Mouse (Mus musculus): ENCODE data around the gene Midn. TPM values are rescaled to one million over a fixed set of nuclear protein-coding genes. Genes with fewer than 3 reads are reported as not detected.

Midn gene
- polyA plus RNA-seq, 1 experiment: 254 TPM

DNA sequence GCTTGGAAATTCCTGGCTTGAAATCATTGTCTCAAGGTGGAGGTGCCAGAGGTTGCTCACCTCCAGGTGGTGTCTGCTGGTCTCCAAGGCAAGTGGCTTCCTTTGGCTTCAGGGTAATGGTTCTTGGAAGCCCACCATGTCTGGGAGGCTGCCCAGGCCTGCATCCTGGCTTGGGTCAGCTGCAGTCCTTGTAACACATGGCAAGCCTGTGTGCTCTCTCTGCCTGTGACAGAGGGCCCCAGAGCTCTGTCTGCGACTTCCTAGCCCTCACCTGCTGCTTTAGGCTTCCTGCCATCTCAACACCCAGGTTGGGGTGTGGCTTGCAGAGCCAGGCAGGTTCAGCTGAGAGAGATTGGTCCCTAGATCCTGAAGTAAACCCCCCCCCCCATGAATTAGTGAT is 30.3 kb upstream of the Midn start:
- no peak for TF ChIP-seq GATA1 (IDR thresholded peaks at IDR 0.05; ENCODE audit: low read length)

DNA sequence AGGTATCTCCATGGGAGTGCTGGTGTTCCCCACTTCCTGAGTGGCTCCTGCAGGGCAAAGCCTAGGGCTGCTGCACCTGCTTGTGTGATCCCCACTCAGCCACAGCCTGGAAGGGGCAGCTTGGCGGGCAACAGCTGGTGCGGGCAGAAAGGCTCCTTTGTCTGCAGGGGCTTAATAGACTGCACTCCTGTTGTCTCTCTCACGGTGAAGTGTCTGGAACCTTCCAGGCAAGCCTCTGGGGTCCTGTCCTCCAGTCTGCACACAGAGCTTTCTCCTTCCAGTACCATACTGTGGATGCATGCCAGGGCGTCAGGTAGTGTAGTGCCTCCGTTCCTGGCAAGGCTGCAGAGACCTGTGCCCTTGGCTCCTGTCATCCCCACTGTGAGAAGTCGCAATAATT is 29.5 kb upstream of the Midn start:
- TF ChIP-seq GATA1 (IDR thresholded peaks at IDR 0.05; ENCODE audit: low read length): no peak

DNA sequence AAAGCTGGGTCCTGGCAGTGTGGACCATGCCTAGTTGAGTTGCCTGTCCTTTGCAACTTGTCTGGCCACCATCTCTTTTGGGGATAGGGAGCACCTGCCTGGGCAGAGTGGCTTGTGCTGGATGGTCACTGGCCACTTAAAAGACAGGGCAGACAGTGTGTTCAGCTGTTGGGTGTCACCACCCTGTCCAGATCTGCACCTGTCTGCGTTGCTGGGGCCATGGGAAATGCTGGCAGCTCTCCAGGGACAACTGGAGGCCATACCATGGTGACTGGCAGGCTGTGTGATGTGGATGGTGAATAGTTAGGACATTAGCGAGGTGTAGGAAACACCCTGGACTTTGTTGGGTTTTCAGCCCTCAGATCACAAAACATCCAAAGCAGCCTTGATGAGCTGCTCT is 27.9 kb upstream of the Midn start:
- TF ChIP-seq GATA1 (IDR thresholded peaks at IDR 0.05; ENCODE audit: low read length): no peak

DNA sequence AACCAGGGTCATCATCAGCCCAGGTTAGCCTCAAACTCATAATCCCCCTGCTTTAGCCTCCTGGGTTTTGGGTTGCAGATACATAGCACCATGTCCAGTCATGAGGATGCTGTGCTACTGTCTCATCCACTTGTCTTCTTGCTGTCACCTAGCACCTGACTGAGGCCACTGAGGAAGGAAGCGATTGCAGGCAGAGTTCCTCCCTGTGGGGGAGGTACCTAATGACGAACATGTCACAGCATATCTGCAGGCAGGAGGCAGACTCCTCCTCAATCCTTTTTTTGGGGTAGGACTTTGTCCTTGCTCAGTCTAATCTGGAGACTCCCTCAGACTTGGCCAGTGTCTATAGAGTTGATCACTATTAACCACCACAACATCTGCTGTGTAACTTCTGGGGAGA is 26.4 kb upstream of the Midn start:
- TF ChIP-seq GATA1 (IDR thresholded peaks at IDR 0.05; ENCODE audit: low read length): no peak

DNA sequence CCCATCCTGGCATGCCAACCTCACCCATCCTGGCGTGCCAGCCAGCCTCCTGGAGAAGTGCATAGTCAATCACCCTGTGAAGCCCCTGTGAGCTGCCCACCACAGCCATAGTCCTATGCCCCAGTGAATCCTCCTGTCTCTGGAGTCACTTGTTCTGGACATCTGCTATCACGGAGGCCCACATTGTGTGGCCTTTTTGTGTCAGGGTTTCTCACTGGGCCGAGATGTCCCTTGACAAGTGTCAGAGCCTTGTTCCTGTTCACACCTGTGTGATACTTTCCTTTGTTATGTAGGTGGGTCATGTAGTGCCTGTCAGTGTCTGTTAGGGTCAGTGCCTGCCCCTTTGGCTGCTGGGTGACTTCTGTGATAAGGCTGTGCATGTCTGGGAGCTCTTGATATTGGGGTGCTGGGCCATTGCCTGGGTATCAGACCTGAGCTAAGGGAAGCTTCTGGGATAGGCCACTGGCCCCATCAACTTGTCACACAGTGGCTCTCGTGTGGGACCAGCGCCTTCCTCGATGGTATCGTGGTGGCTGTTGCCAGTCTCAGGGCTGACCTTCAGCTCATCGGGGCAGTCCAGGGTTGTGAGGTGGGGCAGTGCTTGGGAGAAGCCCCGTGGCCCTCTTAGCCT is 24.0 kb upstream of the Midn start:
- TF ChIP-seq GATA1 (IDR thresholded peaks at IDR 0.05; ENCODE audit: low read length): no peak

DNA sequence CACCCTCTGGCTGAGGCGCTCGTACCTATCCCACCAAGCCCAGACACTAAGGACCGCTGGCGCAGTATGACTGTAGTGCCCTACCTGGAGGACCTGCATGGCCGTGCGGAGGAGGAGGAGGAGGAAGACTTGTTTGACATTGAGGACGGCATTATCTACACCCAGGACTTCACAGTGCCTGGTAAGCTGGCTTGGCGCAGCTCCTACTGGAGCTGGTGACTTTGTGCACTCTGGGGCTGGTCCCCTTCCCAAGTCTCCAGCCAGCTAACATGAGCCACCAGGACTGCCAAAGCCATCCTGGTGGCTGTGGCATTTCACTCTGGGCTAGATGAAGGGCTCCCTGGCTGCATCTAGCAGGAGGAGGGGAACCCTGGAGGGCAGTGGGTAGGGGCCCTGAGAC is 20.2 kb upstream of the Midn start:
- no peak for TF ChIP-seq GATA1 (IDR thresholded peaks at IDR 0.05; ENCODE audit: low read length)

DNA sequence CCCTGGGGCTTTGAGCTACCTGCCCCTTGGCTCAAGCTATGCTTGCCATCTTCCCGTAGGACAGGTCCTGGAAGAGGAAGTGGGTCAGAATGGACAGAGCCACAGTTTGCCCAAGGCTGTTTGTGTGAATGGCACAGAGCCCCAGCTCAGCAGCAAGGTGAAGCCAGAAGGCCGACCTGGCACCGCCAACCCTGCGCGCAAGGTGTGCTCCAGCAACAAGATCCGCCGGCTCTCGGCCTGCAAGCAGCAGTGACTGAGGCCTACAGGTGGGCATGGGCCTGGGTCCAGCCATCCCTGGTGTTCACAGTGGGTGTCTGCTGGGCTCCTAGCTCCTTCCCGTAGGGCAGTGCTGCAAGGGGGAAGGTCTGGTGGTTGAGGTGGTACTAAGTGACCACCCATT is 18.2 kb upstream of the Midn start:
- TF ChIP-seq GATA1 (IDR thresholded peaks at IDR 0.05; ENCODE audit: low read length): no peak

DNA sequence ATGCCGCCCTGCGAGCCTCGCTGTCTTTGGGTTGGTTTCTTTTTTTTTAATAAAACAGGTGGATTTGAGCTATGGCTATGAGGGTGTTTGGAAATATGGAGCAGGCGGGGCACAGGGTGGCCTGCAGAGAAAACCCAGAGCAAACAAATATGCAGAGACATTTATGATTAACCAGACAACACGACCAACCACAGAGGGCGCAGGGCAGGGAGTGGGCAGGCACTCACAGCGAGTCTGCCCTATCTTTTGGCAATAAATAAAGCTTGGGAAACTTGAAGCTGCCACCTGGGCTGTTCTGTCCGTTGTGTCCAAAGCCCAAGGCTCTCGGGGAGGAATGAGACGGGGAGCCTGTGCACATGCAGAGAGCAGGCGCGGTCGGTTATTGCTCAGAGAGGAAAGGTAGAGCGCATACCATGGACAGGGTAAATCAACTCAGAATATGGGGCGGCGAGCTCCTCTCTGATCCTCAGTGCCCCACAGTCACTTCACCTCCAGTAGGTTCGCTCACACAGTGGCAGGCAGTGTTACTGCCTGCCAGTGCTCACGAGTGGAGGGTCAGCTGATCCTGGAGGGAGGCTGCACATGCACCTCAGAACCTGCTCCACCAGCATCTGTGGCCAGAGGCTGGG is 17.6 kb upstream of the Midn start:
- no peak for TF ChIP-seq GATA1 (IDR thresholded peaks at IDR 0.05; ENCODE audit: low read length)

DNA sequence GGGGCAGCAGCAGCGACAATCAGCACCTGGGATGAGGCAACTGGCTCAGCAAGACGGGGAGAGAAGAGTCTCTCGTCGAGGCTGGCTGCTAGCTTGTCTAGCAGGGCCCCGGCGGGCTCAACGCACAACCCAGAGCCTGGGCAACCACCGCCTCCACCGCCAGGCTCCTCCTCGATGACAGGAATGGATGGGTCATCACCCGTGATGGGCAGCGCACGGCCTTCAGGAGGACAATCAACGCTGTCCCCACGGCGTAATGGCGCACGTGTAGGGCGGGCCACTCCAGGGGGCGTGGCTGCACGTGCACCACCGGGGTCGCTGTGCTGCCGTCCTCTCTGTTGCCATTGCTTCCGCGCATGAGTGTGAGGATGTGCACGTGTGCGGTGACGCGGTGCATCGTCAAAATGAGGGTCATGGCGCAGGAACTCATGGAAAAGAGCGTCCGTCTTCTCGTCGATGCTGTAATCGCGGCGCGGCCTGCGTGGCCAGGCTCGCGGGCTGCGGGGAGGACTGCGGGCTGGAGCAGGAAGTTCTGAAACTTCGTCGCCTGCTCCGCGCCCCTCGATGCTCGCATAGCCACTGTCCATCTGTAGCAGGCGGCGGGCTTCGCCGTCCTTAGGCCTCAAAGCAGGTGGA is 16.6 kb upstream of the Midn start:
- TF ChIP-seq GATA1 (IDR thresholded peaks at IDR 0.05; ENCODE audit: low read length): no peak

DNA sequence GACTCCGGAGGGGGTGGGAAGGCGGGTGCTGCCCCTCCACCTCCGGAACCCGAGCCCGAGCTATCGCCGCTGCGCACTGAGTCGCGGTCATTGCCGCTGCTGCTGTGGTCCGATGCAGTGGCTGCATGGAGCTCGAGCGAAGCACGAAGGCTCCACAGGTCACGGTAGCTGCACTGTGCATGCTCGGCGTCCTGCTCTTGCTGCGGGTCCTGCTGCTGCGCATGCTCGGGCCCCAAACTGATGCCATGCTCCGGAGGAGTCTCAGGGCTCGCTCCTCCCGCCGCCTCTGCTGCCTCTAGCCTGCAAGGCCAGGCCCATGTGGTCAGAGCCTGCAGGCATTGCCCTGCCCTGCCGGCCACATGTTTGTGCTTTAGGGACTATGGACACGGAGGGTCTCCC is 16.1 kb upstream of the Midn start:
- no peak for TF ChIP-seq GATA1 (IDR thresholded peaks at IDR 0.05; ENCODE audit: low read length)

DNA sequence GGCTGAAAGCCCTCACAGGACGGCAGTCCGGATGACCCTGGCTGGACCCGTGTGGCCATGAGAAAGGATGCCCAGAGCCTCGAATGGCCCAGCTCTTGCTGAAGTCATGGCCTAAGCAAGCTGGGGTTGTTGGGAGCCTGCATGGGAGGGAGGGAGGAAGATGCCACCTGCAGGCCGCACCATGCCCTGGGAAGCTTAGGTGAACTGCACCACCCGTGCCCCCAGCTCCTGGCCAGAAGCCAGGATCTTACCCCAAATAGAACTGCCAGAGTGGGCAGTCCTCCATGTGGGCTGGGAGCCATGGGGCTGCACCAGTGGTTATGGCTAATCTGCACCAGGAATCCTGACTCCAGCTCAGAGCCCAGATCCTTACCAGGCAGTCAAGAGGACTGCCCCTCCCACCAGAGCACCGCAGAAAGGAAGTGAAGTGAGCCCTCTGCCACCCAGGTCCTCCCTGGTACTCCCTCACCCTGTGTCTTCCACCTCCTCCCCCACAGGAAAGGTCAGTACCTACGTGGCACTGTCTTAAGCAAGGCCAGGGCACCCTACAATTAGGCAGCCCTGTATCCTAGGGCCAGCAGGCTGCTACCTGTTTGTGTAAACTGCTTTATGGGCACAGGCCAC is 14.7 kb upstream of the Midn start:
- TF ChIP-seq GATA1 (IDR thresholded peaks at IDR 0.05; ENCODE audit: low read length): no peak

DNA sequence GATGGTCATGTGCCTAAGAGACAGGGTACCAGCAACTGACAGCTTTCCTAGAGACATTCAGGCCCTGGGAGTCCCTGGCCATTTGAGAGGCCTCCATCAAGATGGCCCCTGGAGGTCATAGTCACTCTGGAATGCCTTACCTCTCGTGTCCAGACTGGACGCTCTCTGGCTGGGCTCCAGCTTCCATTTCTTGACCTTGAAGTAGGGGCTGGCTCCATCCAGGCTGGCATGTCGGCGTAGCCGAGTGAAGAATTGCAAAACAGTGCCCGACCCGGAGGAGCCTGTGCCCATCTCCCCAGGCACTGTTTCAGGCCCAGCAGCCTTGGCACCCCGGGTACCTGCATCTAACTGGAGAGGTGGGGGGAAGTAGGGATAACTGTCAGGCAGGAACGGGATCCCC is 13.7 kb upstream of the Midn start:
- no peak for TF ChIP-seq GATA1 (IDR thresholded peaks at IDR 0.05; ENCODE audit: low read length)

DNA sequence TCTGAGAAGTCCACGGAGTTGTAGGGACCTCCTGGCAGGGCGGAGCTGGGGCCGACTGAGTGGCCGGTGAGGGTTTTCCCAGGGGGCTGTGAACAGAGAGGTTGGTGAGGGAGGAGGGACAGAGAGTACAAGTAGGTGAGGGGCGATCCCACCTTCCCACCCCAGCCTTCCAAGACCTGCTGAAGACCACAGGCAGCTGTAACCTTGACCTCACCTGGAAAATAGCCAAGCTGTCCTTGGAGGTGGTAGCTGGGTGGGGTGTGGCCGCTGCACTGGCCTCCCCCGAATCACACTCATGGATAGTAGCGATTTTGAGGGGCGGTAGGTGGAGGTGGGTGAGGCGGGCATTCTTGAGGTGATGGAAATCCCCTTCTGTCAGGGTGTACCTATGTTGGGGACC is 12.9 kb upstream of the Midn start:
- no peak for TF ChIP-seq GATA1 (IDR thresholded peaks at IDR 0.05; ENCODE audit: low read length)

DNA sequence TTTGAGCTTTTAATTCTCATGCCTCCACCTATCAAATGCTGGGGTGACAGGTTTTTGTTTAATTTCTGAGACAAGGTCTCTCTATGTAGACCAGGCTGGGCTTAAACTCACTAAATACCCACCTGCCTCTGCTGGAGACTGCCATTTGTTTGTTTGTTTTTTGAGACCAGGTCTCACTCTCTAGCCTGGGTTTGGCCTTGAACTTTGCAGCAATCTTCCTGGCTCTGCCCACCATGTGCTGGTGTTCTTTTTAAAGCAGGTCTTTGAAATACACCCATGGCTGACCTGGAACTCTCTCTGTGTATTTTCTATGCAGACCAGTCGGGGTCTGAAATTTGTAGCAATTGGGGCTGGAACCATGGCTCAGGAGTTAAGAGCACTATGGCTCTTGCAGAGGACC is 12.4 kb upstream of the Midn start:
- no peak for TF ChIP-seq GATA1 (IDR thresholded peaks at IDR 0.05; ENCODE audit: low read length)

DNA sequence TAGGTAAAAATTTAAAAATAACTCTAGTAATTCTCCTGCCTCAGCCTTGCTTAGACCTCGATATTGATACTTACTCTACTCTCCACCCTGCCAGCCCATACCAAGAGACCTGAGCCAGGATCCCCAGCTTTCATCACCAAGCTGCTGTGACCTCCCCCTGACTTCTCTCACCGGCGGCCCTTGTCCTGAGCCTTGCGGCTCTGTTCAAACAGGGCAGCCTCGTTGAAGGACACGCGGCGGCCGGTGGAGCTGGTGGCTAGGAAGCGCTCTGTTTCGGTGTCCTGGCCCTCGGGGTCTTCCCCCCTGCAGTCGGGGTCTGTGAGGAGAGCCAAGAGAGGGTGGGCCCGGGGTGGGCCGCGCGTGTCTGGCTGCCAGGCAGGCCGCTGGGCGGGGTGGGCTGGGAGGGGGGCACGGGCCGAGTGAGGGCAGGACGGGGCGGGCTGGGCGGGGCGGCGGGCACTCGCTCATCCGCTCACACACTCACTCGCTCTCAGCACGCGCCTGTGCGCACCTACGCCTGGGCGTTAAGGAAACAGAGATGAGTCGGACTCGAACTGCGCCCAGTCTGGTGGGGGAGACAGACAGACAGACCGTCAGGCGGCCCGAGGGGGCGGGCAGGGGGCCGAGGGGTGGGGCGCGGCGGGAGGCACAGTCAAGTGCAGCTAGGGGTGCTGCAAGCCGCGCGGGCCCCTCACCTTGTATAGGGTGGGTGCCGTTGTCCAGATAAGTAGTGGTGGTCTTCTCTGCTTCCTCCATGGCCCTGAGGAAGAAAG is 11.7 kb upstream of the Midn start:
- no peak for TF ChIP-seq GATA1 (IDR thresholded peaks at IDR 0.05; ENCODE audit: low read length)

Data from G1E-ER4 (cell line).